Mouse (Mus musculus): ENCODE results near the gene Zkscan2.

Gene Zkscan2

DNA sequence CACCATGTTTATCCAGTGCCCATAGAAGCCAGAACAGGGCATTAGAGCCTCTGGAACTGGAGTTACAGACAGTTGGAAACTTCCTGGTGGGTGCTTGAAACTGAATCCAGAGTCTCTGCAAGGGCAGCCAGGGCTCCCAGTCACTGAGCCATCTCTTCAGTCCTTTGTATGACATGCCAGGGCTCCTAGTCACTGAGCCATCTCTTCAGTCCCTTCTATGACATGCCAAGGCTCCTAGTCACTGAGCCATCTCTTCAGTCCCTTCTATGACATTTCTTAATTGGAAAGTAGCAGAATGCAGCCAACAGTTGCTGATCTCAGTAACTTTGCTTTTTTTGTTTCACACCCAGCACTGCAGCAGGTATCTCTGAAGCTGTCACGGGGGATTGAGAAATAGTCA, 58.2 kb downstream of the Zkscan2 start:
- DNase-seq (ENCODE audit: low spot score in 2 of 2) = no peak

DNA sequence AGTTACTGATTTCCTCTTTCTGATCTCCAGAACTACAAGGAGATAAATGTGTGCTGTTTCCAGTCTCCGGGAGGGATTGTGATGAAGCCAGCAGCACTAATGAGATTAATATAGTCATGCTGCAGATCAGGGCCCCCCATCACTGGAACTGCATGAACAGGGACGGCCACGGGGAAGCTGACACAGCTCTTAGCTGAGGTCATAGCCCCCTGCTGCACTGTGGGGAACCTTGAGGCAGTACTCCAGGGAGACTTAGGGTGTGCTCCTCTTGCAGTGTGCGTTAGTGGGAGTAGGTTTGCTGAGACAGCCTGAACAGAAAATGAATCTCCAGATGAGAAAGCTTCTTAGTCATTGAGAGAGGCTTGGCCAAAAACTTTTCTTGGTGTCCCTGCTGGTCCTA, 69.0 kb downstream of the Zkscan2 start:
- no peak for DNase-seq (ENCODE audit: low spot score in 2 of 2)

DNA sequence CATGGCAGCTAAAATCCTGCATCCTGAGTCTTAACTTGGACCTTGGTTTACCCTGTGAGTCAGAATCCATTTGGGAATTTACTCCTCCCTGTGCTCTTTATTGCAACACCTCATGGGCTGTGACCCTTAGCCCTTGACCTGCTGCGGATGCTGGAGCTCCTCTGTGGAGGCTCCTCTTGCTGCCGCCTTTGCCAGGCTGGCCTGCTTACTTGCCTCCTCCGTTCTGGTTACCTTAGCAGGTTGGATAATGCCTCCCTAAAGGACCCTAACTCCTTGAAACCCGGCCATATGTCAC, 69.9 kb downstream of the Zkscan2 start:
- no peak for DNase-seq (ENCODE audit: low spot score in 2 of 2)

DNA sequence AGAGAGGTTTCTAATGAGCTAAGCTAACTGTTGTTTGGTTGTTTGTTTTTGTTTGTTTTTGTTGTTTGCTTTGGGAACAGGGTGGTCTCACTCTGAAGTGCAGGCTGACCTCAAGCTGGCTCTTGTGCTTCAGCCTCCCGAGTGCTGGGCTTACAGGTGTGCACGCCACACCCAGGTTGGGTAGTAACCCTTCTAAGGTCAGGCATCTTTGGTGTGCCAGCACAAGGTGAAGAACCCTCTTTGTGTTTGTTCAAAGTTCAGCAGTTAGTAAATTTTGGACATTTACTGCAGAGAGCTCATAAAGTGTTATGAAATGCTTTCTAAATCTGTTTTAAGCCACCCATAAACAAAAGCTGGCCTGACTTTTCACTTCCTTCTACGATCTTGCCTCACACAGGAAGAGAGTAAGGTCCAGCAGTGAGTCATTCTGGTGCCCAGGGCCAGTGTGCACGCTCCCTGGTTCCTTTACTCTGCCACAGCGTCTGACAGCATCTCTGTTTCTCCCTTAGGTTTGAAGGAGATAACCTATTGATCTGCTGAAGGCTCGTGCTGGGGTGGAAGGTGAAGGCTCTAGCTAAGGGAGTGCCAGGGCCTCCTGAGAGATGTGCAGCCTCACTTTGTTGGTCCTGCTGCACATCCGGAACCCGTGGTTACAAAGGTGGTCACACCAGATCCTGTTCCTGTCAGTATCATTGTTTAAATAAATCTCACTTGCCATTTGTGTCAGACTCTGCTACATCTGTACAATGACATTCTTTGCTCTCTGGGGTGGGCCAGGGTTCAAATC, 70.4 kb downstream of the Zkscan2 start:
- no peak for DNase-seq (ENCODE audit: low spot score in 2 of 2)

Data from urinary bladder, postnatal 4 days (tissue).